Mouse (Mus musculus) cerebellum, adult 2 months (tissue): Measurements from ENCODE around the gene Angptl1. TPM values are rescaled to one million over a fixed set of nuclear protein-coding genes. Genes with fewer than 3 reads are reported as not detected.

Experiments
- DNase-seq, 2 experiments: peaks; one replicate each; pipeline ENCODE4 v3.0.0; 2021
- H3K27ac ChIP-seq: fragments of 200-500 bp; 2 replicates; pipeline ENCODE4 v1.5.1; 2012; ENCODE audit warnings: low read length, control low read depth, inconsistent platforms; ENCODE audit not compliant: insufficient read depth
- H3K27me3 ChIP-seq: fragments of 200-500 bp; 2 replicates; pipeline ENCODE4 v1.6.1; 2012; ENCODE audit warnings: inconsistent platforms, mild to moderate bottlenecking, low read length, moderate library complexity; ENCODE audit not compliant: control insufficient read depth, insufficient read depth
- H3K4me1 ChIP-seq: fragments of 200-500 bp; 2 replicates; pipeline ENCODE4 v1.6.1; 2011; ENCODE audit warnings: low read length; ENCODE audit not compliant: control insufficient read depth, insufficient read depth
- H3K4me3 ChIP-seq: fragments of 200-500 bp; replicated peaks from 2 replicates; pipeline ENCODE3; 2011; ENCODE audit warnings: mild to moderate bottlenecking, low read depth, low read length, control low read depth; ENCODE audit not compliant: insufficient read depth
- CTCF ChIP-seq: fragments of 200-500 bp; IDR thresholded peaks from 2 replicates; pipeline ENCODE4 v1.5.1; 2011; ENCODE audit warnings: low read depth, mild to moderate bottlenecking, control low read depth, low read length, moderate library complexity, borderline replicate concordance; ENCODE audit not compliant: insufficient read depth
- POLR2A ChIP-seq: fragments of 200-500 bp; IDR thresholded peaks from 2 replicates; pipeline ENCODE4 v1.6.1; 2011; ENCODE audit warnings: low read length, control low read depth, borderline replicate concordance; ENCODE audit not compliant: insufficient read depth
- WGBS: fragments of 180-500 bp; shearing (Covaris S2); methylation state at CpG from one replicate; pipeline ENCODE4 v1.1.7; 2018; 5-methylcytosine and 5-hydroxymethylcytosine counted together
- polyA plus RNA-seq: library from polyadenylated mRNA; depleted of rRNA; stranded (reverse); fragments of >200 nt; gene quantifications from 2 replicates; pipeline ENCODE4 v1.2.3, GENCODE M21; 2012

The Angptl1 gene
- polyA plus RNA-seq, 1 experiment, result 0.28 TPM

DNA sequence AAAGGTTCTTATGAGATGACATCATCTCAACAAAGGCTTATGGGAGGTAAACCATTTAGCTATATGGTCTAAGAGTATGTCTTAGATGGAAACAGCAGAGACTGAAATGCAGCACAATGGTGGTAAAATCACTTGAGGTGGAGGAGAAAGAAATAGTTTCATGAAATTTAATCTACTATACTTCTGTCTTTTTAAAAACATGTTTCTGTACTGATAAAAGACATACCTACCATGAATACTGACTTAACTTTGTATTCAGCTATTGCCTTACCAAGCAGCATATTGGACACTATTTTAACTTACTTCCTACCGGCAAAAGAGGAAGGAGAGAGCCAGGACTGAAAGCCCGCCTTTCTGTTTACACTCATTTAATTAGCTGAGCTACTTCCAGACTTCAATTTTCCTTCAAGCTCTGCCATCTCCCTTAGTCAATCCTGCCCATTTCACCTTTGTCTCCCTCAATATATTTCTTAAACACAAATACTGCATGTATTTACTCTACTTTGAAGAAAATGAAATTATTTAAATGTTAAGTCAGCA is 21.4 kb downstream of the Angptl1 start:
- H3K27me3 ChIP-seq, result no peaks in the 10 kb centered on the region
- DNase-seq, result no peak
- no peaks in the 10 kb centered on the region for H3K4me1 ChIP-seq
- no peak for TF ChIP-seq POLR2A
- no peak for TF ChIP-seq CTCF
- WGBS, result 66% methylated on average over 2 of the region's 2 CpGs
- no peak overlapping the region for H3K4me3 ChIP-seq
- no peak overlapping the region for H3K27ac ChIP-seq

DNA sequence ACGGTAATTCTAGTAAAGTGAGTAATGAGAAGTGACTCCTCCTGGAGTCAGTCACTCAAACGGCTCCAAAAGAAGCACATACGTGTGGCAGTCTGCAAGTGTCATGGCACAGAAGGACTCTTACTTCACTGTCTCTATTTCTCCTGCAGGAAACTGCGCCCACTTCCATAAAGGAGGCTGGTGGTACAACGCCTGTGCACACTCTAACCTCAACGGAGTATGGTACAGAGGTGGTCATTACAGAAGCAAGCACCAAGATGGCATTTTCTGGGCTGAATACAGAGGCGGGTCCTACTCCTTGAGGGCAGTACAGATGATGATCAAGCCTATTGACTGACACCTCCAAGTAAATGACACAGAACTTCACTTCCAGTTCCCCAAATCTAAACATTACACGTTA is 21.9 kb downstream of the Angptl1 start:
- no peaks in the 10 kb centered on the region for H3K27me3 ChIP-seq
- no peaks in the 10 kb centered on the region for H3K4me1 ChIP-seq
- H3K27ac ChIP-seq, result no peak overlapping the region
- 88% methylated on average over 8 of the region's 8 CpGs for WGBS
- DNase-seq, result no peak
- no peak overlapping the region for H3K4me3 ChIP-seq
- TF ChIP-seq CTCF (no peak), POLR2A (no peak)

GRCm38 (mm10) chr1:156861475-156862043 is 23.2 kb downstream of the Angptl1 start:
- H3K27ac ChIP-seq, result no peak overlapping the region
- no peak overlapping the region for H3K4me3 ChIP-seq
- peak; percentile 19; the same call in 1 of the 2 replicates for TF ChIP-seq CTCF
- TF ChIP-seq POLR2A, result no peak
- no peaks in the 10 kb centered on the region for H3K4me1 ChIP-seq
- H3K27me3 ChIP-seq, result no peaks in the 10 kb centered on the region
- no peak for DNase-seq
- WGBS, result 45% methylated on average over 4 of the region's 4 CpGs

DNA sequence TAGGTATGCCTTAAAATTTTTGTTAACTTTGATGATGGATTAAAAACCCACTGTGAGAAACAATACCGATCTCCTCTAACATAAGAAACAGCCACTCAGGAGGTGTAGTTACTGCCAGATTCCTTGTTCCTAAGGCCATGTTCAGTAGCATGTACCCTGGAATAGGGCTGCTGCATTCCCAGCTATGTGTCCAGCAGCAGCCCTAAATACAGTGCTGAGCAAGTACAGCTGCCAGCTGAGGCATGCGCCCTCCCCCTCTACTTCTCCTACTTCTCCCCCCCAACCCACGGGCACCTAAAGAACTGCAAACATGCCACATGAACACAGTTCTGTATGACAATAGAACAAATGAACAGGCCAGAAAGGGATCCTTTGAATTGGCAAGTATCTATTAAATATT is 25.4 kb downstream of the Angptl1 start:
- Histone ChIP-seq H3K27ac (no peak overlapping the region), H3K4me1 (no peaks in the 10 kb centered on the region), H3K27me3 (no peaks in the 10 kb centered on the region), H3K4me3 (no peak overlapping the region)
- WGBS, result 63% methylated on average over 3 of the region's 3 CpGs
- DNase-seq, result no peak
- TF ChIP-seq POLR2A (no peak), CTCF (no peak)

GRCm38 (mm10) chr1:156864240-156864639 is 25.9 kb downstream of the Angptl1 start:
- no peak for DNase-seq

GRCm38 (mm10) chr1:156870028-156870427 is 31.7 kb downstream of the Angptl1 start:
- WGBS, result 90% methylated on average over 5 of the region's 5 CpGs
- TF ChIP-seq CTCF, result no peak
- TF ChIP-seq POLR2A, result no peak
- no peak for DNase-seq
- Histone ChIP-seq H3K4me3 (no peak overlapping the region), H3K27me3 (no peaks in the 10 kb centered on the region), H3K4me1 (no peaks in the 10 kb centered on the region), H3K27ac (no peak overlapping the region)

More at GRCm38 (mm10) chr1:156864240-156864639, 25.9 kb downstream of the Angptl1 start:
- 64% methylated on average over 3 of the region's 3 CpGs for WGBS
- no peaks in the 10 kb centered on the region for H3K27me3 ChIP-seq
- no peaks in the 10 kb centered on the region for H3K4me1 ChIP-seq
- no peak overlapping the region for H3K27ac ChIP-seq
- no peak for TF ChIP-seq CTCF
- TF ChIP-seq POLR2A, result no peak
- H3K4me3 ChIP-seq, result no peak overlapping the region

- no peaks in the 10 kb centered on the region for H3K4me1 ChIP-seq
- H3K27me3 ChIP-seq, result no peaks in the 10 kb centered on the region
- 93% methylated on average over 4 of the region's 4 CpGs for WGBS
- H3K4me3 ChIP-seq, result no peak overlapping the region
- no peak for TF ChIP-seq POLR2A
- no peak for TF ChIP-seq CTCF
- DNase-seq, result no peak
- H3K27ac ChIP-seq, result no peak overlapping the region
Measured at GRCm38 (mm10) chr1:156870616-156871015, 32.3 kb downstream of the Angptl1 start.

- no peak for TF ChIP-seq POLR2A
- no peak for TF ChIP-seq CTCF
- WGBS, result 91% methylated on average over 2 of the region's 2 CpGs
- Histone ChIP-seq H3K4me3 (no peak overlapping the region), H3K27me3 (no peaks in the 10 kb centered on the region), H3K27ac (no peak overlapping the region), H3K4me1 (no peaks in the 10 kb centered on the region)
- no peak for DNase-seq
Measured at GRCm38 (mm10) chr1:156884782-156885181, 46.4 kb downstream of the Angptl1 start.
